8 mouse cellular contexts compared by ENCODE assay signal in genomic region chr9:22095854-22096307, GRCm38 (mm10). TPM values are rescaled to one million over a fixed set of nuclear protein-coding genes. Genes with fewer than 3 reads are reported as not detected.
A peak's percentile ranks its signal among the peaks of the same experiment; 100 is the strongest.
DNase-seq lines count a peak whose midpoint lies in the region; ATAC-seq and TF ChIP-seq lines count a peak whose summit lies in the region.

No protein-coding gene starts in this region.

- intact Hi-C loops in gastrocnemius, adult 2 months (cut with DNase I), result no loop called here
- intact Hi-C loops in left cerebral cortex, postnatal 14 days (cut with DNase I), result no loop called here

- peak; percentile 83 for TF ChIP-seq CTCF in gastrocnemius, adult 2 months (IDR thresholded peaks at IDR 0.05)

- peaks cover 4% of the 10 kb centered on the region for H3K4me1 ChIP-seq in hindbrain, embryonic 16.5 days (ENCODE audit: control insufficient read depth, insufficient read depth, low read depth, low read length)

- DNase-seq in ZHBTc4 (ENCODE audit: low read depth, low spot score), result peak; percentile 79
- DNase-seq in gastrocnemius, adult 2 months, result peak; percentile 91
- peak; percentile 60 to 71 for DNase-seq in left cerebral cortex, postnatal 14 days (ENCODE audit: low spot score in 2 of 2)
- peak; percentile 79 for DNase-seq in right cerebral cortex, postnatal 14 days
- peak; percentile 87 for DNase-seq in urinary bladder, postnatal 25 days (ENCODE audit: low spot score)

- H3K9ac ChIP-seq in hindbrain, embryonic 16.5 days (ENCODE audit: low read depth, low read length), result peak overlapping the region; percentile 61

- H3K4me3 ChIP-seq in gastrocnemius, adult 2 months, result peak overlapping the region; percentile 71
- peak overlapping the region; percentile 39 for H3K4me3 ChIP-seq in hindbrain, embryonic 16.5 days (ENCODE audit: low read length)

- peak; percentile 99 for ATAC-seq in common myeloid progenitor, adult 5-6 weeks (replicated peaks; ENCODE audit: low read depth, poor library complexity, severe bottlenecking)
- peak; percentile 76 for ATAC-seq in hindbrain, embryonic 16.5 days
- peak; percentile 99 for ATAC-seq in megakaryocyte-erythroid progenitor cell, adult 5-6 weeks (replicated peaks; ENCODE audit: low FRiP score, low TSS enrichment, poor library complexity, severe bottlenecking)

- H3K27ac ChIP-seq in gastrocnemius, adult 2 months, result peak overlapping the region; percentile 72
- H3K27ac ChIP-seq in hindbrain, embryonic 16.5 days (ENCODE audit: low read depth, low read length), result no peak overlapping the region

- 3% methylated on average over 24 of the region's 24 CpGs for WGBS in hindbrain, embryonic 16.5 days

- H3K9me3 ChIP-seq in hindbrain, embryonic 16.5 days (ENCODE audit: control insufficient read depth, low read length), result no peaks in the 10 kb centered on the region

- no peaks in the 10 kb centered on the region for H3K36me3 ChIP-seq in hindbrain, embryonic 16.5 days (ENCODE audit: control insufficient read depth, insufficient read depth, low read length)

- H3K4me2 ChIP-seq in hindbrain, embryonic 16.5 days (ENCODE audit: low read length), result peak overlapping the region; percentile 58

- peaks cover 21% of the 10 kb centered on the region for H3K27me3 ChIP-seq in hindbrain, embryonic 16.5 days (replicated peaks; ENCODE audit: control insufficient read depth, insufficient read depth, low read length)

RNA-seq across cellular contexts. Expression of gene Cnn1, which starts 3.1 kb away (rescaled TPM):
- total RNA-seq in common myeloid progenitor, adult 5-6 weeks (2017), result not detected in 2 replicates
- 1 to 10 TPM; 3.0 to 3.5 TPM for total RNA-seq in gastrocnemius, adult 2 months (2021)
- polyA plus RNA-seq in hindbrain, embryonic 16.5 days (2015; fragmentation: Nextera tagmentation; extraction: Ambion mirVana), result 0.93 and 1.4 TPM in 2 replicates
- total RNA-seq in left cerebral cortex, postnatal 14 days (2021), result under 1 TPM; 0.88 to 0.93 TPM
- not detected in 2 replicates for total RNA-seq in megakaryocyte-erythroid progenitor cell, adult 5-6 weeks (2014; fragmentation: Nextera tagmentation)
- total RNA-seq in megakaryocyte-erythroid progenitor cell, adult 5-6 weeks (2017), result 0.19 TPM in 1 of 2 replicates, not detected in the other

RNA-seq across cellular contexts. Expression of gene Ecsit, which starts 10.6 kb away (rescaled TPM):
- total RNA-seq in common myeloid progenitor, adult 5-6 weeks (2017), result 16.6 and 23.6 TPM in 2 replicates
- 10 to 100 TPM; 84.5 to 96.6 TPM for total RNA-seq in gastrocnemius, adult 2 months (2021)
- polyA plus RNA-seq in hindbrain, embryonic 16.5 days (2015; fragmentation: Nextera tagmentation; extraction: Ambion mirVana), result 60.9 and 62.3 TPM in 2 replicates
- total RNA-seq in left cerebral cortex, postnatal 14 days (2021), result 10 to 100 TPM; 41.5 to 43.2 TPM
- total RNA-seq in megakaryocyte-erythroid progenitor cell, adult 5-6 weeks (2014; fragmentation: Nextera tagmentation), result 35.7 and 37.0 TPM in 2 replicates
- total RNA-seq in megakaryocyte-erythroid progenitor cell, adult 5-6 weeks (2017), result 18.6 and 36.6 TPM in 2 replicates

RNA-seq across cellular contexts. Expression of gene Elof1, which starts 21.1 kb away (rescaled TPM):
- 35.3 and 38.1 TPM in 2 replicates for total RNA-seq in common myeloid progenitor, adult 5-6 weeks (2017)
- total RNA-seq in gastrocnemius, adult 2 months (2021), result 10 to 100 TPM; 35.0 to 39.5 TPM
- 192 TPM in 2 replicates for polyA plus RNA-seq in hindbrain, embryonic 16.5 days (2015; fragmentation: Nextera tagmentation; extraction: Ambion mirVana)
- total RNA-seq in left cerebral cortex, postnatal 14 days (2021), result 10 to 100 TPM; 62.0 to 64.2 TPM
- 95.3 and 98.7 TPM in 2 replicates for total RNA-seq in megakaryocyte-erythroid progenitor cell, adult 5-6 weeks (2014; fragmentation: Nextera tagmentation)
- total RNA-seq in megakaryocyte-erythroid progenitor cell, adult 5-6 weeks (2017), result 31.1 and 51.7 TPM in 2 replicates

RNA-seq across cellular contexts. Expression of gene Zfp653, which starts 24.7 kb away (rescaled TPM):
- 5.7 and 7.9 TPM in 2 replicates for total RNA-seq in common myeloid progenitor, adult 5-6 weeks (2017)
- 1 to 10 TPM; 4.3 to 4.4 TPM for total RNA-seq in gastrocnemius, adult 2 months (2021)
- polyA plus RNA-seq in hindbrain, embryonic 16.5 days (2015; fragmentation: Nextera tagmentation; extraction: Ambion mirVana), result 16.6 and 16.7 TPM in 2 replicates
- 10 to 100 TPM; 19.0 to 21.6 TPM for total RNA-seq in left cerebral cortex, postnatal 14 days (2021)
- total RNA-seq in megakaryocyte-erythroid progenitor cell, adult 5-6 weeks (2014; fragmentation: Nextera tagmentation), result 10.0 and 11.0 TPM in 2 replicates
- 4.2 and 9.0 TPM in 2 replicates for total RNA-seq in megakaryocyte-erythroid progenitor cell, adult 5-6 weeks (2017)

RNA-seq across cellular contexts. Expression of gene Gm49318, which starts 24.8 kb away (rescaled TPM):
- total RNA-seq in common myeloid progenitor, adult 5-6 weeks (2017), result not detected in 2 replicates
- not detected for total RNA-seq in gastrocnemius, adult 2 months (2021)
- polyA plus RNA-seq in hindbrain, embryonic 16.5 days (2015; fragmentation: Nextera tagmentation; extraction: Ambion mirVana), result not detected in 2 replicates
- 1 to 10 TPM; 1.4 to 3.7 TPM for total RNA-seq in left cerebral cortex, postnatal 14 days (2021)
- not detected in 2 replicates for total RNA-seq in megakaryocyte-erythroid progenitor cell, adult 5-6 weeks (2014; fragmentation: Nextera tagmentation)
- total RNA-seq in megakaryocyte-erythroid progenitor cell, adult 5-6 weeks (2017), result not detected in 2 replicates
